Mouse (Mus musculus) heart, adult 2 months (tissue): ENCODE data around the gene Med13l.
A peak's percentile ranks its signal among the peaks of the same experiment; 100 is the strongest.

Experiments
- CTCF ChIP-seq: fragments of 200-600 bp; IDR thresholded peaks from 2 replicates; pipeline ENCODE4 v1.8.1; 2022; ENCODE audit warnings: antibody characterized with exemption, mild to moderate bottlenecking, moderate library complexity
- EP300 ChIP-seq: fragments of 200-500 bp; IDR thresholded peaks from 2 replicates; pipeline ENCODE4 v1.6.1; 2011; ENCODE audit warnings: low read depth, low read length, control low read depth; ENCODE audit not compliant: insufficient read depth
- POLR2A ChIP-seq: fragments of 200-500 bp; IDR thresholded peaks from 2 replicates; pipeline ENCODE4 v1.6.1; 2011; ENCODE audit warnings: mild to moderate bottlenecking, low read depth, low read length, control low read depth; ENCODE audit not compliant: insufficient read depth

DNA sequence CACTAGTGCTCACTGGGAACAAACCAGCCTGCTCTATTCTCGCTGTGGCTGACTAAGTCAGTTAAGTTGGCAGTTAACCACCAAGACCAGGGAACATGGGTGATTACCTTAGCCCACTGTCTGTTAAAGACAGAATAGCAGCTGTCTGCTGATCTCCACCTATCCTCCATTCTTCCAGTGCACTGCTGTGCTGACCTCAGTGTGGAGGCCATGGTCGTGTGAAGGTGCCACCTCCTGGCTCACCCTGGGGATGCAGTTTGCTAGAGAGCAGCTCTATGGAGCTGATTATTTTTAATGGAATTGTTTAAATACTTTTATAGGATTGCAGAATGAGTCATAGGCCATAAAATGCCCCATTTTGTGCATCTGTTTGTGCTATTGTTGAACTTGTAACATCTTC lies 195.6 kb downstream of the Med13l start:
- TF ChIP-seq CTCF (peak; percentile 57), EP300 (no peak), POLR2A (no peak)
